ENCODE assay signal across 18 mouse cellular contexts in the genomic region with DNA sequence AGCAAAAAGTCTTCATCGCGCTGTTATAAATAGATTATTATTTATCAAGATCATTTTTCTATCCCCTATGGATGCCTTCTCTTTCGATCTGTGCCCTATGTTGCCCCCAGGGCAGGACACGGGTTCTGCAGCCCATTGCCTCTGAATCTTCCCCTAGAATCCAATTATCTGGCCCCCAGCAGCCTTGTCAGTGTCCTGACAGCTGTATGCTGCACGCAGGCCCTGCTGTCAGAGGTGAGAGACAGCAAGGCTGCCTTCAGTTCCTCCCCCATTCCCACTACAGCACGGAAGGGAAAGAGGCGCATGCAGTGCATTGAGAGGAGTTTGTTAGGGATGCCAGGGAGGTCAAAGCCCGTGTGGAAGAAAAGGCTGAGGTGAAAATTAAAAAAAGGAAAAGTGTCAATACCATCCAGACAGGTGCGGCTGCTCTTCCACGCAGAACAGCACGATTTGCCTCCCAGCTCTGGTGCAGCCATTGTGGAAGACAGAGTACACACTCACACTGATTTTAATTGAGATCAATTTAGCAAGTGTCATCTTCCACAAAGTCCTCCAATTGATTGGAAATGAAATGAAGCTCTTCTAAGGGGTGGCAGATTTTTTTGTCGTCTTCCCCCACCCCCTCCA.
DNase-seq lines count a peak whose midpoint lies in the region; ATAC-seq lines count a peak whose summit lies in the region.
"Had no signal": no experiment of that assay in that cellular context is flagged by ENCODE, and none has a peak within 500 bp of the region (broad histone marks: within the 10 kb centered on the region; RNA-seq: fewer than 3 reads in every experiment).

No protein-coding gene starts in this region.

- no peaks in the 10 kb centered on the region for H3K9me3 ChIP-seq in forebrain, embryonic 13.5 days (replicated peaks)
- no peaks in the 10 kb centered on the region for H3K9me3 ChIP-seq in forebrain, embryonic 16.5 days (ENCODE audit: control insufficient read depth, low read length)
- no peaks in the 10 kb centered on the region for H3K9me3 ChIP-seq in hindbrain, embryonic 16.5 days (ENCODE audit: control insufficient read depth, low read length)
- no peaks in the 10 kb centered on the region for H3K9me3 ChIP-seq in midbrain, embryonic 16.5 days (replicated peaks; ENCODE audit: control insufficient read depth, low read length, poor library complexity, severe bottlenecking)
- H3K9me3 ChIP-seq in heart, embryonic 10.5 days: no peaks in the 10 kb centered on the region
- H3K9me3 ChIP-seq: G1E; heart, embryonic 13.5 days; kidney, embryonic 15.5 days; liver, embryonic 13.5 days; lung, embryonic 15.5 days had no signal

- H3K27ac ChIP-seq in forebrain, embryonic 13.5 days: peak overlapping the region; percentile 35; the same call in 1 of the 2 replicates
- H3K27ac ChIP-seq in forebrain, embryonic 16.5 days (ENCODE audit: low read length): no peak overlapping the region
- H3K27ac ChIP-seq in hindbrain, embryonic 16.5 days (ENCODE audit: low read depth, low read length): no peak overlapping the region; the same call in 1 of the 2 replicates
- peak overlapping the region; percentile 77 for H3K27ac ChIP-seq in midbrain, embryonic 16.5 days (ENCODE audit: low read length)
- no peak overlapping the region for H3K27ac ChIP-seq in heart, embryonic 10.5 days
- H3K27ac ChIP-seq: heart, embryonic 13.5 days; kidney, embryonic 15.5 days; liver, embryonic 13.5 days; lung, embryonic 15.5 days had no signal

- H3K27me3 ChIP-seq in forebrain, embryonic 13.5 days: no peaks in the 10 kb centered on the region
- H3K27me3 ChIP-seq in forebrain, embryonic 16.5 days (replicated peaks; ENCODE audit: control insufficient read depth, insufficient read depth, low read length): no peaks in the 10 kb centered on the region
- H3K27me3 ChIP-seq in hindbrain, embryonic 16.5 days (replicated peaks; ENCODE audit: control insufficient read depth, insufficient read depth, low read length): no peaks in the 10 kb centered on the region
- H3K27me3 ChIP-seq in midbrain, embryonic 16.5 days (ENCODE audit: control insufficient read depth, insufficient read depth, low read depth, low read length): no peaks in the 10 kb centered on the region
- H3K27me3 ChIP-seq in heart, embryonic 10.5 days (ENCODE audit: insufficient read depth, poor library complexity, severe bottlenecking): no peaks in the 10 kb centered on the region
- H3K27me3 ChIP-seq: heart, embryonic 13.5 days; kidney, embryonic 15.5 days; liver, embryonic 13.5 days; lung, embryonic 15.5 days had no signal

- 50% methylated on average over 12 of the region's 12 CpGs for WGBS in forebrain, embryonic 13.5 days
- 49% methylated on average over 12 of the region's 12 CpGs for WGBS in forebrain, embryonic 16.5 days
- 42% methylated on average over 12 of the region's 12 CpGs for WGBS in hindbrain, embryonic 16.5 days
- WGBS in midbrain, embryonic 16.5 days: 20% methylated on average over 12 of the region's 12 CpGs
- 30% methylated on average over 12 of the region's 12 CpGs for WGBS in heart, embryonic 10.5 days

- H3K4me3 ChIP-seq in forebrain, embryonic 13.5 days: no peak overlapping the region
- H3K4me3 ChIP-seq in forebrain, embryonic 16.5 days (replicated peaks; ENCODE audit: low read length): no peak overlapping the region
- no peak overlapping the region for H3K4me3 ChIP-seq in hindbrain, embryonic 16.5 days (ENCODE audit: low read length)
- H3K4me3 ChIP-seq in midbrain, embryonic 16.5 days (ENCODE audit: low read depth, low read length): no peak overlapping the region
- H3K4me3 ChIP-seq in heart, embryonic 10.5 days: no peak overlapping the region
- H3K4me3 ChIP-seq: erythroblast, embryonic 14.5 days; heart, embryonic 13.5 days; kidney, embryonic 15.5 days; liver, embryonic 13.5 days; lung, embryonic 15.5 days had no signal

- peaks cover 15% of the 10 kb centered on the region for H3K4me1 ChIP-seq in forebrain, embryonic 13.5 days
- H3K4me1 ChIP-seq in forebrain, embryonic 16.5 days (replicated peaks; ENCODE audit: control insufficient read depth, insufficient read depth, low read length): 0 out of 2 replicates have a peak, but pooled peaks cover 3% of the 10 kb centered on the region
- peaks cover 3% of the 10 kb centered on the region for H3K4me1 ChIP-seq in hindbrain, embryonic 16.5 days (ENCODE audit: control insufficient read depth, insufficient read depth, low read depth, low read length)
- peaks cover 17% of the 10 kb centered on the region for H3K4me1 ChIP-seq in midbrain, embryonic 16.5 days (ENCODE audit: control insufficient read depth, insufficient read depth, low read length)
- H3K4me1 ChIP-seq in heart, embryonic 10.5 days: peaks cover 4% of the 10 kb centered on the region; the same call in 1 of the 2 replicates
- H3K4me1 ChIP-seq: liver, embryonic 13.5 days had no signal

- DNase-seq in lung, postnatal 36 days: no peak
- DNase-seq in heart, embryonic 10.5 days (ENCODE audit: low spot score): no peak
- DNase-seq in thymus, postnatal 10 days (ENCODE audit: low spot score in 2 of 2): no peak
- DNase-seq: cerebellum, postnatal 36 days; heart, postnatal 36 days; liver, embryonic 13.5 days; thymus, postnatal 4 days had no signal

- H3K36me3 ChIP-seq in forebrain, embryonic 13.5 days (ENCODE audit: poor library complexity, severe bottlenecking): no peaks in the 10 kb centered on the region
- H3K36me3 ChIP-seq in forebrain, embryonic 16.5 days (ENCODE audit: control insufficient read depth, insufficient read depth): no peaks in the 10 kb centered on the region
- no peaks in the 10 kb centered on the region for H3K36me3 ChIP-seq in hindbrain, embryonic 16.5 days (ENCODE audit: control insufficient read depth, insufficient read depth, low read length)
- H3K36me3 ChIP-seq in midbrain, embryonic 16.5 days (ENCODE audit: control insufficient read depth, insufficient read depth, low read length): no peaks in the 10 kb centered on the region
- H3K36me3 ChIP-seq in heart, embryonic 10.5 days: no peaks in the 10 kb centered on the region
- H3K36me3 ChIP-seq: G1E; heart, embryonic 13.5 days; kidney, embryonic 15.5 days; liver, embryonic 13.5 days; lung, embryonic 15.5 days had no signal

- peak; percentile 67; the same call in 1 of the 2 replicates for ATAC-seq in forebrain, embryonic 13.5 days
- ATAC-seq in forebrain, embryonic 16.5 days: peak; percentile 58; the same call in 1 of the 2 replicates
- peak; percentile 73 for ATAC-seq in hindbrain, embryonic 16.5 days
- peak; percentile 87 for ATAC-seq in midbrain, embryonic 16.5 days
- ATAC-seq: CD4-positive, CD25-positive, alpha-beta regulatory T cell, adult 4 months; intestine, embryonic 16.5 days had no signal

- H3K4me2 ChIP-seq in forebrain, embryonic 13.5 days: no peak overlapping the region
- H3K4me2 ChIP-seq in forebrain, embryonic 16.5 days (ENCODE audit: low read length): no peak overlapping the region
- H3K4me2 ChIP-seq in hindbrain, embryonic 16.5 days (ENCODE audit: low read length): peak overlapping the region; percentile 8
- peak overlapping the region; percentile 36 for H3K4me2 ChIP-seq in midbrain, embryonic 16.5 days (ENCODE audit: low read length)
- H3K4me2 ChIP-seq: heart, embryonic 13.5 days; kidney, embryonic 15.5 days; liver, embryonic 13.5 days; lung, embryonic 15.5 days had no signal

- no peak overlapping the region for H3K9ac ChIP-seq in forebrain, embryonic 13.5 days
- no peak overlapping the region for H3K9ac ChIP-seq in forebrain, embryonic 16.5 days (replicated peaks; ENCODE audit: low read depth, low read length)
- 0 out of 2 replicates have a peak overlapping the region, but pooled peaks have one; percentile 21 for H3K9ac ChIP-seq in hindbrain, embryonic 16.5 days (ENCODE audit: low read depth, low read length)
- peak overlapping the region; percentile 55 for H3K9ac ChIP-seq in midbrain, embryonic 16.5 days (ENCODE audit: low read depth, low read length)
- H3K9ac ChIP-seq: heart, embryonic 13.5 days; kidney, embryonic 15.5 days; liver, embryonic 13.5 days; lung, embryonic 15.5 days had no signal

Comparison
In these comparisons a context has a peak if more than half of its experiments do, and no peak if none do; other contexts are left out.
1. H3K27ac ChIP-seq: peak in forebrain, embryonic 13.5 days (single experiment) and midbrain, embryonic 16.5 days (single experiment); none in forebrain, embryonic 16.5 days (single experiment), hindbrain, embryonic 16.5 days (single experiment) and heart, embryonic 10.5 days (single experiment).
2. H3K4me2 ChIP-seq: peak in hindbrain, embryonic 16.5 days (single experiment) and midbrain, embryonic 16.5 days (single experiment); none in forebrain, embryonic 13.5 days (single experiment) and forebrain, embryonic 16.5 days (single experiment).
3. H3K9ac ChIP-seq: peak in hindbrain, embryonic 16.5 days (single experiment) and midbrain, embryonic 16.5 days (single experiment); none in forebrain, embryonic 13.5 days (single experiment) and forebrain, embryonic 16.5 days (single experiment).
4. Peak in every context shown above with its lines, with median percentiles within 50 percentile points of each other: ATAC-seq.